Mouse (Mus musculus): ENCODE results near the gene Arhgap40. TPM values are rescaled to one million over a fixed set of nuclear protein-coding genes. Genes with fewer than 3 reads are reported as not detected.

The Arhgap40 gene
- total and polyA plus RNA-seq, 2 experiments from 2014 or later = 0.14 to 0.41 TPM

DNA sequence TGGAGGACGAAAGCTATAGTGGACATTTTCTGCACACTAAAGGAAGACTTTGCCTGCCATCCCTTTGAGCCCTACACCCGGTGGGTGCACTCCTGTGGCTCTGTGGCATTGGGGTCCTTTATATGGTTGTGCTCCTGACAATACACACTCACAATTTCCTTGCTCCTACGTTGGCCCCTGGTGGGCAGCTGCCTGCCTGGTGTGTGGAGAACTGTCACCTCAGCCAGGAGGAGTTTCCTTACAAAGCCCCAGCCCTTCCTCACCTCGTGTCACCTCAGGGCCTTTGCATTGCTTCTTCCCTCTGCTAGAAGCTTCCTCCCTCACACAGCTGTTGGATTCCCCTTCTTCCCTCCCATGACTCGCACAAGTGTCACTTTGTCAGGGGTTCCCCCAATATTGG, 6.1 kb upstream of the Arhgap40 start:
- DNase-seq = no peak
- ATAC-seq = no peak
- no peaks in the 10 kb centered on the region for H3K9me3 ChIP-seq (ENCODE audit: low read length)
- H3K27ac ChIP-seq (ENCODE audit: low read depth, low read length) = no peak overlapping the region
- H3K27me3 ChIP-seq (ENCODE audit: insufficient read depth, low read length) = no peaks in the 10 kb centered on the region
- 80% methylated on average over 5 of the region's 5 CpGs for WGBS
- H3K9ac ChIP-seq = no peak overlapping the region
- no peaks in the 10 kb centered on the region for H3K36me3 ChIP-seq (ENCODE audit: insufficient read depth)
- TF ChIP-seq CTCF (IDR thresholded peaks at IDR 0.05; ENCODE audit: low read depth) = no peak
- H3K4me1 ChIP-seq (ENCODE audit: insufficient read depth) = no peaks in the 10 kb centered on the region
- H3K4me3 ChIP-seq (ENCODE audit: low read depth, low read length) = no peak overlapping the region
- H3K4me2 ChIP-seq (ENCODE audit: low read depth) = no peak overlapping the region

DNA sequence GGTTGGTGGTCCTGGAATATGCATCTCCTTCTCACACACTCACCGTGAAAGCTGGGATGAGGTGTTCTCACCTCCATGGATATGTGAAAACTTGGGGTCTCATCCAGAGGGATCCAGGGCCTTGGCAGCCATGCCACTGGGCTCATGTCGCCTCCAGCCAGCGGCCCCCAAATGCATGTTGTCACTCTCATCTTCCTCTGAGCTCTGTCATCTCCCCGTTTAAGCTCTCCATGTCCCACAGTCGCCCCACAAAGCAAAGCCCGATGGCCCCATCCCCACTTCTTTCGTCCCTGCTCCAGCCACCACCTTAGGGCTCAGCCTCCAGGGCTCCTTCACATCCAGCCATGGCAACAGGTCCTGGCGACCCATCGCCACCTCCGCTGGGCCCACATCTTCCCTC, 5.5 kb upstream of the Arhgap40 start:
- 94% methylated on average over 10 of the region's 10 CpGs for WGBS

DNA sequence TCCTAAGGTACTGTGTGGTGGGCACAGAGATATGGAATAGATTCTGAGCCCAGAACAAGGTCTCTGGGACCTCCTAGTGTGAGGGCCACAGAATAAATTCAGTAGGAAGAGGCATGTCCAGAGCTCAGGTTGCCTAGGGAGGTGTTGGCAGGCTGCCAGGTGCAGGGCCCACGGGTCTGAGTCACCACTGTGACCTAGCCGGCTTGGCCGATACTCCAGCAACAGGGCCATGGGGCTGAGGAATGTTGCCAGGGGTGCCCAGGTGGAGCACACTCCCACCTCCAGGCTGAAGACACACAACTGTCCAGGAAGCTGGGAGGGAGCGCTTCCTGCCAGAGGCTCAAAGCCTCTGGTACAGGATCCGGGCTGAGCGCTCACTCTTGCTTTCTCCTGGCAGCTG, 1.9 kb upstream of the Arhgap40 start:
- 74% methylated on average over 6 of the region's 6 CpGs for WGBS
- Histone ChIP-seq H3K9me3 (ENCODE audit: low read length) (no peaks in the 10 kb centered on the region), H3K9ac (no peak overlapping the region), H3K4me1 (ENCODE audit: insufficient read depth) (no peaks in the 10 kb centered on the region), H3K4me2 (ENCODE audit: low read depth) (no peak overlapping the region), H3K27me3 (ENCODE audit: insufficient read depth, low read length) (no peaks in the 10 kb centered on the region), H3K27ac (ENCODE audit: low read depth, low read length) (no peak overlapping the region), H3K4me3 (ENCODE audit: low read depth, low read length) (no peak overlapping the region), H3K36me3 (ENCODE audit: insufficient read depth) (no peaks in the 10 kb centered on the region)
- no peak for TF ChIP-seq CTCF (IDR thresholded peaks at IDR 0.05; ENCODE audit: low read depth)
- DNase-seq (no peak), ATAC-seq (no peak)

More for the DNA sequence above, 5.5 kb upstream of the Arhgap40 start:
- TF ChIP-seq CTCF (IDR thresholded peaks at IDR 0.05; ENCODE audit: low read depth) = no peak
- DNase-seq = no peak
- Histone ChIP-seq H3K4me1 (ENCODE audit: insufficient read depth) (no peaks in the 10 kb centered on the region), H3K27ac (ENCODE audit: low read depth, low read length) (no peak overlapping the region), H3K9ac (no peak overlapping the region), H3K9me3 (ENCODE audit: low read length) (no peaks in the 10 kb centered on the region), H3K4me2 (ENCODE audit: low read depth) (no peak overlapping the region), H3K36me3 (ENCODE audit: insufficient read depth) (no peaks in the 10 kb centered on the region), H3K27me3 (ENCODE audit: insufficient read depth, low read length) (no peaks in the 10 kb centered on the region), H3K4me3 (ENCODE audit: low read depth, low read length) (no peak overlapping the region)
- no peak for ATAC-seq

DNA sequence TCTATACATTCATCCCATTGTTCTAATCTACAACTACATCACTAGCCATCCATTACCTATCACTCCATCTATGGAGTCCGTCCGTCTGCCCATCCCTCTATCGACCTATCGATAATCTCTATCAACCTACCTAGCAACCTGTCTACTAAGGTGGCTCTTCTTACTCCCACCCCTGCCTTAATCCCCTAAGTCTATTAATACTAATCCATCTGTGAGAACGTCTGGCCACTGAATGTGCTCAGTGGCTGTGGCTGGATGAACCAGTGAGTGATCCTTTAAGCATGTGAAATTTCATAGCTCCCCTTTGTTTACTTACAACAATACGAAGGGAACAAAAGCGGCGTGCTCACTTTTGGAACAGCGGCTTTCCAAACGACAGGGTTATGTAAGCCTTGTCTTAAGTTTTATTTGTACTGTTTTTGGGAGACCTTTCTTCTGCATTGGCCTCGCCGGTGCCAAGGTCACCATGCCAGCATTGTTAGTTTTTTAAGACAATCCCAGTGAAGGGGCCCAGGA, 1.3 kb downstream of the Arhgap40 start:
- TF ChIP-seq CTCF (IDR thresholded peaks at IDR 0.05; ENCODE audit: low read depth) = no peak
- H3K36me3 ChIP-seq (ENCODE audit: insufficient read depth) = no peaks in the 10 kb centered on the region
- no peaks in the 10 kb centered on the region for H3K9me3 ChIP-seq (ENCODE audit: low read length)
- ATAC-seq (no peak), DNase-seq (no peak)
- no peak overlapping the region for H3K27ac ChIP-seq (ENCODE audit: low read depth, low read length)
- no peak overlapping the region for H3K9ac ChIP-seq
- H3K4me2 ChIP-seq (ENCODE audit: low read depth) = no peak overlapping the region
- 71% methylated on average over 12 of the region's 12 CpGs for WGBS
- H3K27me3 ChIP-seq (ENCODE audit: insufficient read depth, low read length) = no peaks in the 10 kb centered on the region
- no peak overlapping the region for H3K4me3 ChIP-seq (ENCODE audit: low read depth, low read length)
- no peaks in the 10 kb centered on the region for H3K4me1 ChIP-seq (ENCODE audit: insufficient read depth)

DNA sequence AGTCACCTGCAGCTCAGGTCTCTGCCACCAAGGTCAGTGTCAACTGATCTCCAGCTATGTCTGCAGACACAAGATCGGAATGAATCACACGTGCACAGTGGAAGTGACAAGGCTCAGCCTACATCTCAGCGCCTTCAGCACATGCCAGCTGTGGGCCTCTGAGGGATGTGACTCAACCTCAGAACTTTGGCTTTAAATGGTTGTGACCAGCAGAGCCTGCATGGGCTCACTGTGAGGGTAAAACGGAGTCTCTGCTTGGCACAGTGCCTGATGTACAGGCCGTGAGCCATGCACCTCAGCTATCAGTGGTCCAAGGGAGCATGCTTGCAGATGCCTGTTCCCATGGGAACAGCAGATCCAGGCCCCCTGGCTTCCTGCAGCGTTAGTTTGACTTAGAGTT, 6.0 kb downstream of the Arhgap40 start:
- Histone ChIP-seq H3K4me1 (ENCODE audit: insufficient read depth) (no peaks in the 10 kb centered on the region), H3K9ac (no peak overlapping the region), H3K36me3 (ENCODE audit: insufficient read depth) (no peaks in the 10 kb centered on the region), H3K27me3 (ENCODE audit: insufficient read depth, low read length) (no peaks in the 10 kb centered on the region), H3K4me2 (ENCODE audit: low read depth) (no peak overlapping the region), H3K9me3 (ENCODE audit: low read length) (no peaks in the 10 kb centered on the region), H3K4me3 (ENCODE audit: low read depth, low read length) (no peak overlapping the region), H3K27ac (ENCODE audit: low read depth, low read length) (no peak overlapping the region)
- DNase-seq = no peak
- TF ChIP-seq CTCF (IDR thresholded peaks at IDR 0.05; ENCODE audit: low read depth) = no peak
- peak; percentile 40 for ATAC-seq
- WGBS = 57% methylated on average over 6 of the region's 6 CpGs

DNA sequence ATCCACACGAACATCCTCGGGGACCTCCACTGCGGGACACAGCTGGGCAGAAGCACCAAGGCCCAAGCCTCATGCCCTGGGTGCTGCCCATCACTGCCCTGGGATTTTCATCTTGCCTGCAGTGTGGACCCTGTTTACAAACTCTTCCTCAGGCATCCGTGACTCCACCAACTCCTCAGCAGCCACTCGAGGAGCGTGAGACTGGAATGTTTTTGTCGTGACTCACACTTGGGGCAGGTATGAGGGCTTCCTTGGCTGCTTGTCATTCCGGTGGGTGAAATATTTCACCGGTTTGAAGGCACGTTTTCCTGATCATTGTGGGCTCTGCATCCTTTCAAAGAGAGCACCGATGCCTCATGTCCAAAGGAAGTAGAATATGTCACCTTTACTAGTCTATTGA, 6.5 kb downstream of the Arhgap40 start:
- WGBS = 80% methylated on average over 11 of the region's 11 CpGs
- Histone ChIP-seq H3K4me1 (ENCODE audit: insufficient read depth) (no peaks in the 10 kb centered on the region), H3K9ac (no peak overlapping the region), H3K4me3 (ENCODE audit: low read depth, low read length) (no peak overlapping the region), H3K9me3 (ENCODE audit: low read length) (no peaks in the 10 kb centered on the region), H3K27ac (ENCODE audit: low read depth, low read length) (no peak overlapping the region), H3K4me2 (ENCODE audit: low read depth) (no peak overlapping the region), H3K27me3 (ENCODE audit: insufficient read depth, low read length) (no peaks in the 10 kb centered on the region), H3K36me3 (ENCODE audit: insufficient read depth) (no peaks in the 10 kb centered on the region)
- TF ChIP-seq CTCF (IDR thresholded peaks at IDR 0.05; ENCODE audit: low read depth) = no peak
- no peak for ATAC-seq
- DNase-seq = no peak

DNA sequence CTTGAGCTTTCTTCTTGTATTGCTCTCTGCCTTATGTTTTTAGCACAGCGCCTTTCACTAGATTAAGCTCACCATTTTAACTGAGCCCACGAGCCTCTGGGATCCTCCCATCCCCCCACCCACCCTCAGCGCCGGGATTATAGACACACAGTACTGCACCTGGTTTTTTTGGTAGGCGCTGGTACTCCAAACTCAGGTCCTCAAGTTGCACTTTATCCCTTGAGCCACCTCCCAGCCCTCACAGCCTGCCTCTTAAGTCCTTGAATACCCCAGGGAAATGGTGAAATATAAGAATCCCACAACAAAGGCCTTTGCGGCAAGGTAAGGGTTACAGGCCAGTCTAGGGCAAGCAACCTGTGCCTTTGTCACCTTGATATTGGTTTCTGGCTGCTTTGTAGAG, 7.2 kb downstream of the Arhgap40 start:
- Histone ChIP-seq H3K4me3 (ENCODE audit: low read depth, low read length) (no peak overlapping the region), H3K27me3 (ENCODE audit: insufficient read depth, low read length) (no peaks in the 10 kb centered on the region), H3K27ac (ENCODE audit: low read depth, low read length) (no peak overlapping the region), H3K4me2 (ENCODE audit: low read depth) (no peak overlapping the region), H3K9ac (no peak overlapping the region), H3K9me3 (ENCODE audit: low read length) (no peaks in the 10 kb centered on the region), H3K4me1 (ENCODE audit: insufficient read depth) (peaks cover 4% of the 10 kb centered on the region; the same call in 1 of the 2 replicates), H3K36me3 (ENCODE audit: insufficient read depth) (no peaks in the 10 kb centered on the region)
- no peak for TF ChIP-seq CTCF (IDR thresholded peaks at IDR 0.05; ENCODE audit: low read depth)
- no peak for DNase-seq
- no peak for ATAC-seq
- WGBS = 78% methylated on average over 6 of the region's 6 CpGs
